Mouse (Mus musculus): ENCODE results near the gene Igsf3. TPM values are rescaled to one million over a fixed set of nuclear protein-coding genes. Genes with fewer than 3 reads are reported as not detected.

Gene Igsf3
- total RNA-seq, 4 experiments from 2014 or later, result 16.4 to 17.7 (median 16.9) TPM

DNA sequence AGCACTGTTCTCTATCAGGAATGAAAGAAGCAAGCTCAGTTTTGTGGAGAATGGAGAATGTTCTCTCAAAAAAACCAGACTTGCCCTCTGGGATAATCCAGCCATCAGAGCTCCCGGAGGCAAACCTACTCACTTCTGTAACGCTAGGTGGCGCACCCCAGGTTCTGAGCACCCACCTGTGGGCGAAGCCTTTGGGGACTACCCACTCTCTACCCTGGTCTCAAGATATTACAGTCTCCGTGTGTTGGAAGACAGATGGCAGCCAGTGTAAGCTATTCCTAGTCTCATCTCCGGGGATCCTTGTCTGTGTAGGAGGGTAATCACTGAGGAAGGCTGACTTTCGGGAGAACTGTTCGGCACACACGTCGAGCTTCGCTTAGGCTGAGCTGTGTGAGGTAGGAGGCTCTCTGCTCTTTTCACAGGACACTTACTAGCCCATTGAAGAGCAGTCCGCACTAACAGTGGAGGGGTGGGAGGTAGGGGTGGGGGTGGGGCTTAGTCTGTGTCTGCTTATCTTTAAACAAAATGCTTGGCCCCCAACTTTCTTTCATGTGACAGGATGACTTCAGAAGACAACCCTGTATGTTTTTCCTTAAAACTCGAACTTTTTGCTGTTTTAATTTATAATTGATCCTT, 4.4 kb upstream of the Igsf3 start:
- DNase-seq (ENCODE audit: low spot score in 2 of 2), result peak; percentile 74 to 79

DNA sequence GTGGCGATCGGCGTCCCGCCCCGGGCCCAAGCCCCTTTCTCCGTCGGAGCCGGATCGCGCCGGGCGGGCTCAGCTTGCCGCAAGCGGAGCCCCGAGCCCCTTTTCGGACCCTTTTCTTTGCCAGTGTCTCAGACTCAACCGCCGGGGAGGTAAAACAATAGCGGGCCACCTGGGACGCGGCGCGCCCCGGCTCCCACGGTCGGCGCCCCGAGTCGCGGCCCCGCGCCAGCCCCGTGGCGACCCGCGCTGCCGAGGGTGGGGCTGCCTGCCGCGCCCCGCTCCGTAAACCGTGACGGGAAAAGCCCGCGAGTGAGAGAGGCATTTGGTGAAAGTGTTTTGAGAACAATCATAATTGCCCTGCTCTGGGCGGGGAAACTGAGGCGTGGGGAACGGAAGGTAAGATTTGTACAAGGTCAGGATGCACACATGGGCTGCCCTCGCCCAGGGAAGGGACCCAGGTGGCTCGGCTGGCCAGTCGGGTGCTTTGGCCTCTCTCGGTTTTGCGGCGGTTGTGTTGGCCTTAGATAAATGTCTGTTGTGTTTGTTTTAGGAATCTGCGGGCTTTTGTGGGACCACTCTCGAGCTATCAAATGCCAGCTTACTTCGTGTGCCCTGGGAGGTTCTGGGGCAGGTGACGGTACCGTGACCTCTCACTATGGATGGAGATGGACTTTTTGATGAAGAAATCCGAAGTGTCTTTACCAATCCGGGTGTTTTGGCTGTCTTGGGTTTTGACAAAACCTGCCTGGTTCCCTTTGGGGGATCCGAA, 557 bp downstream of the Igsf3 start:
- DNase-seq (ENCODE audit: low spot score in 2 of 2), result no peak

DNA sequence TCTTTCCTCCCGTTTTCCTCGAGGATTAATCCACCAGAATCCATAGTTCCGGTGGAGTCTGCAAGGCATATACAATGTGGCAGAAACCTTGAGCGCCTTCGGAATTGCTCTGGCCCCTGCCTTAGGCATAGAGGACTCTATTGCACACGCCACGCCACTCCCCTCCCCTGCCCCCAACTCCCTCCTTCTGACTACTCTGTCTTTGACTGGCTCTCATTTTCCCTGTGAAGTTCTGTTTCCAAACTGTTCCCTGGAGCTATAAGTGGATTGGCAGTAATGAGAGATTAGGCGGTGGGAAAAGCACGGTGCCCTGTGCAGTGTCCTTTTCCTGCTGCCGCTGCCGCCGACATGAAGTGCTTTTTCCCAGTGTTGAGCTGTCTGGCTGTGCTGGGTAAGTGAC, 1.2 kb downstream of the Igsf3 start:
- DNase-seq (ENCODE audit: low spot score in 2 of 2), result no peak

GRCm38 (mm10) chr3:101379789-101380188, 2.9 kb downstream of the Igsf3 start:
- DNase-seq (ENCODE audit: low spot score in 2 of 2), result peak; percentile 60 to 68

GRCm38 (mm10) chr3:101381691-101382090, 4.8 kb downstream of the Igsf3 start:
- no peak for DNase-seq (ENCODE audit: low spot score in 2 of 2)

DNA sequence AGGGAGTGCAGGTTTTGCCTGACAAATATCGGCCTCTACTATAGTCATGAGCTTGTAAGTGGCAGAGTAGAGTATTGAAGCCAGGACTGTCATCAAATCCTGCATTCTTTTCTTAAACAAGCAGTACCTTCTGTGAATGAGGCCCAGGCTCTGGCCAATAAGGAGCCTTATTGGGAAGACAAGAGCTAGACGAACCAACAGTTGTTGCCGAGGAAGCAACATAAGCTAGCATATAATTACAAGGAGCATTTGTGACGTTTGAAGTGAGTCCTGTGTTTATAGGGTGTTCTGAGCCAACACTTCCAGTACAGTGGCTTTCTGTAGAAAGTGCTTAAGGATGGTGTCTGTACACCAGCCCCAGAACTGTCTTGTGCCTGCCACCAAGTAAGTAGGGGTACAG, 5.9 kb downstream of the Igsf3 start:
- no peak for DNase-seq (ENCODE audit: low spot score in 2 of 2)

GRCm38 (mm10) chr3:101386430-101387016, 9.6 kb downstream of the Igsf3 start:
- no peak for DNase-seq (ENCODE audit: low spot score in 2 of 2)

DNA sequence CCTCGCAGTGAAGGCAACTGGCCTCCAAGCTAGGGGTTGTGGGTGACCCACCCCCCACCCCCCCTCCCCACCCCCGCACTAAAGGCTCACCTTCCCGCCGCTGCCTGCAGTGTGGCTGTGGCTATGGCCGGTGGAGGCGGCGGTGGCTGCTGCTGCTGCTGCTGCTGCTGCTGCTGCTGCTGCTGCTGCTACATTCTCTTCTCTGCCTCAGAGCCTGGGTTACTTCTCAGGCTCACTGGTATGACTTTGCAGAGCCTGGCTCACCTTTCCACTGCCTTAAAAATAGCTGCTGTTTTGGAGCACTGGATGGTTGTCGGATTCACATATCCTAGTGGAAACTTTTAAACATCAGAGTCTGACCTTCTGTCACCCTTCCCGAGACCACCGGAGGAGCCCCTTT, 11.0 kb downstream of the Igsf3 start:
- DNase-seq (ENCODE audit: low spot score in 2 of 2), result no peak

- no peak for DNase-seq (ENCODE audit: low spot score in 2 of 2)
Observed at GRCm38 (mm10) chr3:101389566-101389965, 12.7 kb downstream of the Igsf3 start.

GRCm38 (mm10) chr3:101390472-101390871, 13.6 kb downstream of the Igsf3 start:
- DNase-seq (ENCODE audit: low spot score in 2 of 2), result no peak

DNA sequence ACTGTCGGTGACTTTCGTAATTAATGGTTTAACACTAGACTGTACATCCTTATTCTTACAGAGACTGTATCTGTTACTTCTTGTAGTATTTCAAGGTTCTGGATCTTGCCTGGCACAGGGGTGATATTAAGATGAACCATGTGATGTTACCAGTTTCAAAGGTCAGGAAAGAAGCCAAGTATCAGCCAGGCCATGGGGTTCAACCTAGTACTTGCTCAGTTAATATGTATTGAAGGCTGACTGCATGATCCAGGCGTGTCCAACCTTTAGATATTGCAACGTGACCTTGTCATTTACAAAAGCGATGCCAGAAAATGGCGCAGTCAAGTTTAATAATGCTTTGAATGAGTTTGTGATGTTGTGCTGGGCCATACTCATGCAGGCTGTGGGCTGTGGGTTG, 15.1 kb downstream of the Igsf3 start:
- no peak for DNase-seq (ENCODE audit: low spot score in 2 of 2)

- DNase-seq (ENCODE audit: low spot score in 2 of 2), result no peak
Observed at GRCm38 (mm10) chr3:101393103-101393644, 16.3 kb downstream of the Igsf3 start.

DNA sequence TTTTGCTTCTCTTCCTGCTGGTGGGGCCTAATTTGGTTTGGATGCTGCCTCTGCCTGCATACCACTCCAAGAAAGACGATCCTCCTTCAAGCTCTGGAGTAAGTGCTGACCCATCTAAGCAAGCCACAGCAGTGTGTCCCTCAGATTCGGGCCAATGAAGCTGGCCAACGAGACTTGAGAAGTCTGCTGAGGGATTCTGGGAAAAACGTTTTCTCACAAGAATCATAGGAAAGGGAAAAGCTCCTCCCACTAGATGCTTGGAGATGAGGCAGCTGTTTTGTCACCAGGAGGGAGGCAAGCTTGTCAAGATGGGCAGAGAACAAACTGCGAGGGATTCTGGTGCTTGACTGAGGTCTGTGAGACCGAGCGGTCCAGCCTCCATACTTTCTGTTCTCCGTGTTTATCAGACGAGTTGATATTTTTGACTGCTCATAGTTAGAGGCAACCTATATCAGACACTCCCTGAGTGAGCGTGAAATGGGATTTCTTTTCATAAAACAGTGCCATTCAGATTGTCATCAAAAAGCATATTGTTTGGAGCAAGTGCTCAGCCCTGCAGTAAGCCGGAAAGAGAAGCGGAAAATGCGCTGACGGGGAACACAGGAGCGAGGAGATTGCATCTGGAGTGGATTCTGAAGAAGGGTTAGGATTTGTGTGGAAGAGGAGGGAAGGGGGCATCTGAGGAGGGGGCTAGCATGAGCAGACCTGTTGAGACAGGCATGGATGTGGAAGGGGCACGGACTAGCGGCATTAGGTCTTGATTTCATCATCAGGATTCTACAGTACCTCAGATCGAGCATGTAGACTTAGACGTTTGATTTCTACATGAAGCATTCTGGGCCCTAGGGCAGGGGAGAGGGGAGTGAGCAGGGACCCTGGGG, 17.0 kb downstream of the Igsf3 start:
- no peak for DNase-seq (ENCODE audit: low spot score in 2 of 2)

- DNase-seq (ENCODE audit: low spot score in 2 of 2), result no peak
Observed at GRCm38 (mm10) chr3:101395341-101395740, 18.5 kb downstream of the Igsf3 start.

DNA sequence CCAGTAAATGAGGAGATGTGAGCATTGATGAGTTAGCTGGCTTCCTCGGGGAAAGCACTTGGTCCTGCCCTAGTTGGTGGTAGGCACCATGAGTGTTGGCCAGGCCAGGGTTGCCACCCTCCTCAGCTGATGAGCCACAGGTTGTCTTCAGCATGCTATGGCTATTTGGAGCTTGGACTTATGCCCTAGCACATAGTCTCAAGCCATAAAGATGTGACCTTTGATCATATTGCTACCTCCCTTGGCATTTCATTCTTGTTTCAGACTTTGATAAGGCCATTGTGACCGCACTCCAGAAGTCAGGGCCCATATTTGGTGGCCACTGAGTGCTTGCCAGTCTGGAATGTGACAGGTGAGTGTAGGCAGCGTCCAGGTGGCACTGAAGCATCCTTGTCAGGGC, 19.2 kb downstream of the Igsf3 start:
- DNase-seq (ENCODE audit: low spot score in 2 of 2), result no peak

DNA sequence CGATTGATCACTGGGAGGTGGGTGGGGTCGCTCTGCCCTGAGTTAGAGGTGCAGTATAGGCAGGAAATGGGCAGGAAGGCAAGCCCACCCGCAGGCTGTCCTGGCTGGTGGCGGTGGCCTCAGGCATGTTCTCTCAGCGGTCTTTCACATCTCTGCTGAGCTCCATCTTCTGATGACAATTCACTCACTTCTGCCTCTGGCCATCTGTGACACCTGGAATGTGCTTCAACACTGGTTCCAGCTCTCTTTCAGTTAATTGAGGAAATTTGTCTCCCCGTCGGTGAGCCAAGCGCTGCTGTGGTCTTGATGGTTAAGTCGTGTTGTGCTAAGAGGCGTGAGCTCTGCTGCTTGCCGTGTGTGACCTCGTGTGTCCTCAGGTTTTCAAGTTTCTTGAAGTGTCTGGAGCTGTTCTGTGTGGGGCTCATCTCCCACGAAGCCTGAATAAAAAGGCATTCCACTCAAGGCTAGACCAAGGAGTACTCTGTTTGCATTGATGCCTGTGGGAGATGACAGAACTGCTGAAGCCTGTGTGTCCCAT, 19.9 kb downstream of the Igsf3 start:
- DNase-seq (ENCODE audit: low spot score in 2 of 2), result no peak

DNA sequence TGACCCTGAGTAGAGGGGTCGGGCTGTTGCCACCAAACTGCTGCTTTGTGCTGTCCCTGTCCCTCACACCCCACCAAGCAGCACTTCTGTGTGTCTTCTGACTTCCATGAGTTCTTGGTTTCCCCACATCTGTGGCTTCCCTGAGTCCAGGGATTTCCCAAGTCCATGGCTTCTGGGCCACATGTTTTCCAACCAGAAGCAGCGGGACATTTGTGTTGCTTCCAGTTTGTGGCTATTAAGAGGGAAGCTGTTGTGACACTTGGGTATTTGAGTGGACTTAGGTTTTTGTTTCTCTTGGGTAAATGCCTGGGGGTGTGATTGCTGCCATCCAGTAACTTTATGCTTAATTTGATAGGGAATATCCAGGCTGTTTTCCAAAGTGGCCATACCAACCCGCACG, 20.5 kb downstream of the Igsf3 start:
- DNase-seq (ENCODE audit: low spot score in 2 of 2), result no peak

DNA sequence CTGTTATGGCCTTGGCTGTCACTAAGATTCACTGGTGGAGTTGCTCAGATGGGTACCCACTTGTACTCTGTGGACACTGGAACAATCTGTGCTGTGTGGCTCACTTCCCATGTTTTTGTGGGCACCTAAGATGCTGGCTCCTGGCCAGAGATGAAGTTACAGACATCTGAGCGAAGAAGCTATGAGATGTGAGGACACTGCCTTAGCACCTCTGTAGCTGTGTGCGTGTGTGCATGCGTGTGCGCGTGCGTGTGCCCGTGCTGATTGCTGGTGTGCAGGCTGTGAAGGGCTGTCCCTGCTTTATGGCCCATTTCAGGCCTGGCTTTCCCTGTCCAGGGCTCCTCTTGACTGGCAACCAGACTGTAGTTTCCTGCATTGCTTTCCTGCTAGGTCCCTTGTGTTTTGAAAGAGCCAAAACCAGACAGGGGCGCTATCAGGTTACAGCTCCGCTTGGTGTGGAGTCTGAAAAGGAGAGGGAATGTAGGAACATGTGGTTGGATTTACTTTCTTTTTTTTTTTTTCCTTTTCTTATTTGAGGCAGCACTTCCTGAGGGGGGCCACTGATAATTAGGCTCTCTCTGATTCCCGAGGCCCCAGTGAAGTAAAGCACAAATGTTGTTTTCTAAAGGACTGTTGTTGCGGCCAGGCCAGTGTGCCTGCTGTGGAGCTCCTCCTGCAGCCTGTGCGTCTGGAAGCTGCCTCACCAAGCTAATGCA, 21.3 kb downstream of the Igsf3 start:
- DNase-seq (ENCODE audit: low spot score in 2 of 2), result no peak

DNA sequence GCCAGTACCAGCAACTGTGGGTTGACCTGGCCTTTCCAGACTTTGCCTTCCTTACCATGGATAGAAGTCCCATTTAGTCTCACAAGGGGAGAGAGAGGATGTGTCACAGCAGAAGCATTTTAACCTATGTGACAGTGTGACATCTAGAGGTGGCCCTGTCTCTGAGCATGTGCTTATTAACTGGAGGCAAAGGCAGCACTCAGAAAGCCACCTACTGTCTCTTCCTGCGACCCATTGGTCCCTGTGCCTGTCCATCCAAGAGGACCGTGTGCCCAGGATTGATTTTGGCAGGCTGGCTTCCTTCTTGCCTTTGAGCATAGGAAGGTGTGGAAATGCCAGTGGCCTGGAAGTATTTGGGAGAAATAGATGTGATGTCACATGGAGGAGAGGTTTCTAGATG, 22.0 kb downstream of the Igsf3 start:
- no peak for DNase-seq (ENCODE audit: low spot score in 2 of 2)

- no peak for DNase-seq (ENCODE audit: low spot score in 2 of 2)
Observed at GRCm38 (mm10) chr3:101401501-101401900, 24.6 kb downstream of the Igsf3 start.

Data from layer of hippocampus, adult 8-10 months (tissue).